In the genomic region with DNA sequence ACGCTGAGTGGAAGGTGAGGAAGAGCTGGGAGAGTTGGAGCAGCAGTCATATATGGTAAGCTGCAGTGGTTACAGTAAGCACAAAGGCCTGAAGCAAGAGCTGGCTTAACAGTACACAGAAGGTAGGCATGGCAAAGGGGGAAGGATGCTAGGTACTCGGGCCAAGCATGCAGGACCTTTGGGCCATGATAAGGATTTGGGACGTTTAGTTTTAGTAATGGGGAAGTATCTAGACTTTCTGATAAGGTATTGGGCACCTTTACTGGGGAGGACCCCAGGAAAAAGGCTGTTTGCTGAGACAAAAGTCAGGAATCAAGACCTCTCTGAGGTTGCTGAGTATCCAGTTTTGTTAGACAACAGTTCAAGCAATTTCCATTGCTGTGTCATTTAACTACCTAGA, we compare ENCODE assay signal across 24 mouse cellular contexts. TPM values are rescaled to one million over a fixed set of nuclear protein-coding genes. Genes with fewer than 3 reads are reported as not detected.
DNase-seq lines count a peak whose midpoint lies in the region; ATAC-seq and TF ChIP-seq lines count a peak whose summit lies in the region.
"Had no signal": no experiment of that assay in that cellular context is flagged by ENCODE, and none has a peak within 500 bp of the region (broad histone marks: within the 10 kb centered on the region; RNA-seq: fewer than 3 reads in every experiment).

No protein-coding gene starts in this region.

- intact Hi-C loops in heart, postnatal 10 days (cut with DNase I): no loop called here

- H3K4me1 ChIP-seq in liver, embryonic 13.5 days (replicated peaks): peaks cover 46% of the 10 kb centered on the region
- peaks cover 13% of the 10 kb centered on the region; the same call in 1 of the 2 replicates for H3K4me1 ChIP-seq in liver, embryonic 11.5 days (replicated peaks; ENCODE audit: control insufficient read depth, insufficient read depth, low read length)
- H3K4me1 ChIP-seq in MEL (ENCODE audit: control insufficient read depth in 1 of 2, insufficient read depth in 2 of 2, low read length in 2 of 2): peaks cover 11 to 21% of the 10 kb centered on the region in 2 experiments
- 0 out of 2 replicates have a peak, but pooled peaks cover 4% of the 10 kb centered on the region for H3K4me1 ChIP-seq in kidney, embryonic 14.5 days (ENCODE audit: control insufficient read depth, insufficient read depth, low read length)
- no peaks in the 10 kb centered on the region for H3K4me1 ChIP-seq in forebrain, embryonic 14.5 days (ENCODE audit: control insufficient read depth, insufficient read depth, low read length)

- peak; percentile 51 for DNase-seq in heart, adult 11 months
- no peak for DNase-seq in heart, postnatal 10 days
- DNase-seq in liver, embryonic 13.5 days: no peak
- DNase-seq in liver, embryonic 11.5 days (ENCODE audit: low spot score): no peak
- DNase-seq in MEL (ENCODE audit: low read depth, low spot score) (peak; percentile 55), MEL-GATA-1-ER (ENCODE audit: extremely low read depth, low read depth) (peak; percentile 29)
- no peak for DNase-seq in forebrain, embryonic 14.5 days (ENCODE audit: low spot score)
- DNase-seq: adrenal gland, adult 2 months; adrenal gland, adult 8-10 months; adrenal gland, postnatal 10 days; adrenal gland, postnatal 14 days; adrenal gland, postnatal 25 days; adrenal gland, postnatal 36 days; B cell, adult 2 months; cerebellum, adult 11 months; cerebellum, adult 11-12 months; cerebellum, adult 18-20 months; cerebellum, adult 2 months had no signal

- peak in 1 of 2 experiments; percentile 68; a peak in 2 of 4 replicates for TF ChIP-seq EP300 in MEL (IDR thresholded peaks at IDR 0.05; ENCODE audit: low read depth in 1 of 2, low read length in 2 of 2)

- H3K27ac ChIP-seq in liver, embryonic 13.5 days: peak overlapping the region; percentile 38; the same call in 1 of the 2 replicates
- H3K27ac ChIP-seq in liver, embryonic 11.5 days (ENCODE audit: low read depth, low read length): no peak overlapping the region
- H3K27ac ChIP-seq in MEL (ENCODE audit: control insufficient read depth, low read depth, low read length): peak overlapping the region; percentile 19; the same call in 1 of the 2 replicates
- no peak overlapping the region for H3K27ac ChIP-seq in kidney, embryonic 14.5 days (ENCODE audit: low read depth, low read length)
- H3K27ac ChIP-seq in forebrain, embryonic 14.5 days (ENCODE audit: low read depth, low read length): no peak overlapping the region

- no peak overlapping the region for H3K9ac ChIP-seq in liver, embryonic 13.5 days
- no peak overlapping the region for H3K9ac ChIP-seq in liver, embryonic 11.5 days (ENCODE audit: low read depth, low read length)
- H3K9ac ChIP-seq in MEL (ENCODE audit: control insufficient read depth, low read depth, low read length, poor library complexity, severe bottlenecking): no peak overlapping the region
- no peak overlapping the region for H3K9ac ChIP-seq in kidney, embryonic 14.5 days (ENCODE audit: low read depth, low read length)
- H3K9ac ChIP-seq in forebrain, embryonic 14.5 days (ENCODE audit: low read length): no peak overlapping the region

- 9% methylated on average over 3 of the region's 3 CpGs for WGBS in liver, embryonic 13.5 days (ENCODE audit: insufficient replicate concordance)
- 28% methylated on average over 3 of the region's 3 CpGs for WGBS in liver, embryonic 11.5 days
- WGBS in kidney, embryonic 14.5 days: 76% methylated on average over 3 of the region's 3 CpGs
- 83% methylated on average over 3 of the region's 3 CpGs for WGBS in forebrain, embryonic 14.5 days

- no peaks in the 10 kb centered on the region for H3K9me3 ChIP-seq in liver, embryonic 13.5 days (replicated peaks)
- H3K9me3 ChIP-seq in liver, embryonic 11.5 days (ENCODE audit: control insufficient read depth, low read length): no peaks in the 10 kb centered on the region
- H3K9me3 ChIP-seq in MEL (replicated peaks; ENCODE audit: insufficient read depth, low read length): no peaks in the 10 kb centered on the region
- no peaks in the 10 kb centered on the region for H3K9me3 ChIP-seq in kidney, embryonic 14.5 days (ENCODE audit: control insufficient read depth, low read length)
- no peaks in the 10 kb centered on the region for H3K9me3 ChIP-seq in forebrain, embryonic 14.5 days (replicated peaks; ENCODE audit: control insufficient read depth, low read length)
- H3K9me3 ChIP-seq: G1E had no signal

- H3K27me3 ChIP-seq in liver, embryonic 13.5 days: no peaks in the 10 kb centered on the region
- H3K27me3 ChIP-seq in liver, embryonic 11.5 days (replicated peaks; ENCODE audit: control insufficient read depth, insufficient read depth, low read length): no peaks in the 10 kb centered on the region
- H3K27me3 ChIP-seq in MEL (ENCODE audit: control insufficient read depth in 1 of 2, insufficient read depth in 2 of 2, low read length in 2 of 2): no peaks in the 10 kb centered on the region
- no peaks in the 10 kb centered on the region for H3K27me3 ChIP-seq in kidney, embryonic 14.5 days (ENCODE audit: control insufficient read depth, insufficient read depth, low read length)
- H3K27me3 ChIP-seq in forebrain, embryonic 14.5 days (replicated peaks; ENCODE audit: control insufficient read depth, insufficient read depth, low read length): no peaks in the 10 kb centered on the region
- H3K27me3 ChIP-seq: CH12.LX, Patski had no signal

- peaks cover 8% of the 10 kb centered on the region for H3K79me2 ChIP-seq in MEL (ENCODE audit: control insufficient read depth, insufficient read depth, low read length, poor library complexity)

- H3K4me3 ChIP-seq in liver, embryonic 13.5 days (replicated peaks): no peak overlapping the region
- H3K4me3 ChIP-seq in liver, embryonic 11.5 days (ENCODE audit: low read depth, low read length): no peak overlapping the region
- H3K4me3 ChIP-seq in MEL (ENCODE audit: control insufficient read depth in 1 of 2, insufficient read depth in 1 of 2, low read depth in 2 of 2, low read length in 2 of 2): no peak overlapping the region
- H3K4me3 ChIP-seq in kidney, embryonic 14.5 days (ENCODE audit: low read length): no peak overlapping the region
- H3K4me3 ChIP-seq in forebrain, embryonic 14.5 days (ENCODE audit: low read depth, low read length): no peak overlapping the region

- no peak for TF ChIP-seq CTCF in MEL (IDR thresholded peaks at IDR 0.05 in 2 of 3, conservative IDR thresholded peaks at IDR 0.05 in 1 of 3; ENCODE audit: control insufficient read depth in 1 of 3, insufficient read depth in 1 of 3, low read depth in 2 of 3, low read length in 3 of 3, poor library complexity in 1 of 3, severe bottlenecking in 1 of 3)

- no peak for TF ChIP-seq RAD21 in MEL (IDR thresholded peaks at IDR 0.05; ENCODE audit: low read depth, low read length)

- no peaks in the 10 kb centered on the region for H3K36me3 ChIP-seq in liver, embryonic 13.5 days
- no peaks in the 10 kb centered on the region for H3K36me3 ChIP-seq in liver, embryonic 11.5 days (ENCODE audit: control insufficient read depth, insufficient read depth, low read length)
- peaks cover 0 to 31% of the 10 kb centered on the region in 2 experiments; a peak in 2 of 4 replicates for H3K36me3 ChIP-seq in MEL (ENCODE audit: control insufficient read depth in 1 of 2, insufficient read depth in 2 of 2, low read length in 2 of 2)
- H3K36me3 ChIP-seq in kidney, embryonic 14.5 days (ENCODE audit: control insufficient read depth, insufficient read depth, low read length): no peaks in the 10 kb centered on the region
- H3K36me3 ChIP-seq in forebrain, embryonic 14.5 days (ENCODE audit: control insufficient read depth, insufficient read depth, low read length): no peaks in the 10 kb centered on the region

- H3K4me2 ChIP-seq in liver, embryonic 13.5 days: no peak overlapping the region
- no peak overlapping the region for H3K4me2 ChIP-seq in liver, embryonic 11.5 days
- no peak overlapping the region for H3K4me2 ChIP-seq in kidney, embryonic 14.5 days (replicated peaks; ENCODE audit: low read depth, low read length)
- H3K4me2 ChIP-seq in forebrain, embryonic 14.5 days (ENCODE audit: low read length): no peak overlapping the region

- ATAC-seq in liver, embryonic 13.5 days (ENCODE audit: low read depth): no peak
- ATAC-seq in liver, embryonic 11.5 days (replicated peaks; ENCODE audit: low FRiP score): no peak
- no peak for ATAC-seq in kidney, embryonic 14.5 days (ENCODE audit: low FRiP score, low TSS enrichment)
- ATAC-seq in forebrain, embryonic 14.5 days: no peak
- ATAC-seq: activated CD4-positive, CD25-positive, alpha-beta regulatory T cell, adult 4 months; CD4-positive, CD25-positive, alpha-beta regulatory T cell, adult 4 months; Patski had no signal

- no peak for TF ChIP-seq POLR2A in MEL (IDR thresholded peaks at IDR 0.05; ENCODE audit: control insufficient read depth in 1 of 2, insufficient read depth in 1 of 2, low read depth in 1 of 2, low read length in 2 of 2, poor library complexity in 1 of 2)

TF ChIP-seq in MEL, 35 proteins besides CTCF, POLR2A, EP300 and RAD21 (continues in another document):
- TF ChIP-seq ELF1 (IDR thresholded peaks at IDR 0.05; ENCODE audit: low read depth, low read length) (no peak), UBTF (IDR thresholded peaks at IDR 0.05; ENCODE audit: borderline replicate concordance, insufficient read depth, low read depth, low read length) (no peak), MXI1 (IDR thresholded peaks at IDR 0.05; ENCODE audit: low read depth, low read length) (no peak), ZNF384 (IDR thresholded peaks at IDR 0.05; ENCODE audit: low read depth, low read length) (no peak), GATA1 (IDR thresholded peaks at IDR 0.05; ENCODE audit: low read depth, low read length) (peak; percentile 64), MEF2A (IDR thresholded peaks at IDR 0.05; ENCODE audit: extremely low read depth, insufficient replicate concordance, low read depth, low read length, poor library complexity, severe bottlenecking) (no peak), BHLHE40 (IDR thresholded peaks at IDR 0.05; ENCODE audit: borderline replicate concordance, low read depth, low read length) (no peak), E2F4 (IDR thresholded peaks at IDR 0.05; ENCODE audit: borderline replicate concordance, low read depth, low read length) (no peak), HCFC1 (IDR thresholded peaks at IDR 0.05; ENCODE audit: low read depth, low read length) (no peak), ETS1 (IDR thresholded peaks at IDR 0.05; ENCODE audit: low read depth, low read length) (no peak), SMC3 (IDR thresholded peaks at IDR 0.05; ENCODE audit: low read depth, low read length) (no peak)

RNA-seq across cellular contexts. Expression of a gene that starts 4.6 kb away (rescaled TPM):
- total RNA-seq in heart, postnatal 10 days (2021): 10 to 100 TPM; 42.1 to 43.6 TPM
- polyA plus RNA-seq in liver, embryonic 13.5 days (2015; fragmentation: Nextera tagmentation; extraction: Ambion mirVana): 24.9 and 30.0 TPM in 2 replicates
- polyA plus RNA-seq in liver, embryonic 11.5 days (2014; fragmentation: Nextera tagmentation; extraction: Ambion mirVana): 38.8 and 41.4 TPM in 2 replicates
- 100 and 111 TPM in 2 replicates for total RNA-seq in MEL (2012; rRNA removed)
- 100 to 1,000 TPM in 1 of 2 experiments, 10 to 100 TPM in 1; 80.4 to 221 TPM for polyA plus RNA-seq in MEL (2012; ENCODE audit: insufficient read depth in 1 of 2, insufficient read length in 2 of 2, low read depth in 1 of 2, low replicate concordance in 2 of 2, missing spikeins in 1 of 2)
- 31.5 and 34.1 TPM in 2 replicates for polyA plus RNA-seq in kidney, embryonic 14.5 days (2014; fragmentation: Nextera tagmentation; extraction: Ambion mirVana)
- 20.7 and 21.2 TPM in 2 replicates for polyA plus RNA-seq in forebrain, embryonic 14.5 days (2014; fragmentation: Nextera tagmentation; extraction: Ambion mirVana)

Comparison
In these comparisons a context has a peak if more than half of its experiments do, and no peak if none do; other contexts are left out.
1. DNase-seq: peak in heart, adult 11 months (single experiment), MEL (single experiment) and MEL-GATA-1-ER (single experiment); none in heart, postnatal 10 days (0 of 2), liver, embryonic 13.5 days (single experiment), liver, embryonic 11.5 days (single experiment) and forebrain, embryonic 14.5 days (single experiment).
2. H3K27ac ChIP-seq: peak in liver, embryonic 13.5 days (single experiment) and MEL (single experiment); none in liver, embryonic 11.5 days (single experiment), kidney, embryonic 14.5 days (single experiment) and forebrain, embryonic 14.5 days (single experiment).